Mouse (Mus musculus) 3T3-L1 (cell line): ENCODE measurements around the gene Vmn1r75.

ENCODE experiments used
- DNase-seq: peaks from one replicate; pipeline ENCODE4 v3.0.0-alpha.2; 2015; ENCODE audit warnings: low read depth, low spot score

The Vmn1r75 gene

DNA sequence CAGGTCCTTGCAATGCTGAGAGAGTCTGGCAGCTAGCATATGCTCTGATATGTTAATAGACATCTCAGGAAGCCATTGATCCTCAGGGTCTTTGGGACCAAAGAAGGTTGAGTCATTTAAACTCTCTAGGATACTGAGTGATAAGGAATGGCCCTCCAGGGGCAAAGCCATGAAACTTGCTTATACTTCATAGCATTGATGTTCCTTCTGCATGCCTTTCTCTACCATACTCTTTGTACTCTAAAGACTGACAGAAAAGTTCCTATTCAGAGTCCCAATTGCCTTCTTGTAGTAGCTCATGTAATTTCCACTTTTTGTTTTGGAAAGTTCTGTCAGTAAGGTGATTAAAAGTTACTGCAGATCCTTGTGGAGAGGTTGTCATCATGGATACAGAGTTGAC lies at the start of gene Vmn1r75:
Vmn1r75 (plus strand) TSS at position 301 of the 400 bp plus-strand sequence.
- no peak for DNase-seq

DNA sequence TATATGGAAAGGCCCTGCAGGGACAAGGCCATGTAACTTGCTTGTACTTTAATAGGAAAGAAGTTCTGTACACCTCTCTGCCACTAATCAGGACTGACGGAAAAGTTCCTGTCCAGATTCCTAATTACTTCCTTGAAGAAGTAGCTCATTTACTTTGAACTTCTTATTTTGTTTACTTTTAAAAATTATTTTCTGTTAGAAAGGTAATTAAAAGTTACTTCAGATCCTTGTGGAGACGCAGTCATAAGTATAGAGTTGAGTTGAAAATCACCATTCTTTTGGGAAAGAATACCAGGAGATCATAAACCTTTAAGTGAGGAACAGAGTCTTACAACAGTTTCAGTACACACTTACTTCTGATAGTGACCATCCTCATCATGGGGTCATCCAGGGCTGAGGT lies 40.8 kb upstream of the Vmn1r75 start, which contains the start of gene Vmn1r74:
Vmn1r74 (plus strand) TSS at position 301 of the 400 bp plus-strand sequence.
- no peak for DNase-seq
